Mouse (Mus musculus) forebrain, embryonic 14.5 days (tissue): ENCODE data around the gene Sik3. TPM values are rescaled to one million over a fixed set of nuclear protein-coding genes. Genes with fewer than 3 reads are reported as not detected.

Experiments used
- ATAC-seq: fragments of 200-750 bp; cut with Nextera tagmentation; 2 replicates; pipeline ENCODE4 v1.8.0; 2017; ENCODE audit warnings: mild to moderate bottlenecking, moderate library complexity
- DNase-seq: peaks from one replicate; pipeline ENCODE4 v3.0.0-alpha.2; 2015; ENCODE audit warnings: low spot score
- H3K27ac ChIP-seq: fragments of 300-500 bp; sonication (generic); 2 replicates; pipeline ENCODE4 v1.5.1; 2014; ENCODE audit warnings: low read depth, mild to moderate bottlenecking, control low read depth, low read length, moderate library complexity
- H3K27me3 ChIP-seq: fragments of 300-500 bp; sonication (generic); replicated peaks from 2 replicates; pipeline ENCODE4 v1.6.1; 2014; ENCODE audit warnings: low read length, control low read depth, mixed read lengths; ENCODE audit not compliant: control insufficient read depth, insufficient read depth
- H3K36me3 ChIP-seq: fragments of 300-500 bp; sonication (generic); 2 replicates; pipeline ENCODE4 v1.6.1; 2014; ENCODE audit warnings: low read length, control low read depth; ENCODE audit not compliant: control insufficient read depth, insufficient read depth
- H3K4me1 ChIP-seq: fragments of 300-500 bp; sonication (generic); 2 replicates; pipeline ENCODE4 v1.6.1; 2014; ENCODE audit warnings: antibody characterized with exemption, low read length, control low read depth; ENCODE audit not compliant: control insufficient read depth, insufficient read depth
- H3K4me2 ChIP-seq: fragments of 300-500 bp; sonication (generic); 2 replicates; pipeline ENCODE4 v1.6.1; 2014; ENCODE audit warnings: mild to moderate bottlenecking, control low read depth, low read length
- H3K4me3 ChIP-seq: fragments of 300-500 bp; sonication (generic); 2 replicates; pipeline ENCODE4 v1.5.1; 2014; ENCODE audit warnings: low read depth, low read length, control low read depth
- H3K9ac ChIP-seq: fragments of 300-500 bp; sonication (generic); 2 replicates; pipeline ENCODE4 v1.6.1; 2014; ENCODE audit warnings: mild to moderate bottlenecking, low read length, control low read depth, moderate library complexity
- H3K9me3 ChIP-seq: fragments of 300-500 bp; sonication (generic); replicated peaks from 2 replicates; pipeline ENCODE4 v1.6.1; 2016; ENCODE audit warnings: low read length, control low read depth, mixed read lengths; ENCODE audit not compliant: control insufficient read depth
- WGBS: fragments of 180-500 bp; shearing (Covaris S2); extraction: QIAGEN DNeasy Blood & Tissue Kit; methylation state at CpG from one replicate; pipeline ENCODE4 v1.1.7; 2014; 5-methylcytosine and 5-hydroxymethylcytosine counted together
- polyA plus RNA-seq: library from polyadenylated mRNA; unstranded; fragments of >200 nt; fragmentation: Nextera tagmentation; extraction: Ambion mirVana; gene quantifications from 2 replicates; pipeline ENCODE4 v1.2.1, GENCODE M21; 2014

The Sik3 gene
- polyA plus RNA-seq, 1 experiment from 2014 or later: 5.0 TPM

- no peaks in the 10 kb centered on the region for H3K9me3 ChIP-seq
- ATAC-seq (no peak), DNase-seq (no peak)
- H3K4me2 ChIP-seq: no peak overlapping the region
- peaks cover 5% of the 10 kb centered on the region; the same call in 1 of the 2 replicates for H3K27me3 ChIP-seq
- 85% methylated on average over 5 of the region's 5 CpGs for WGBS
- H3K4me3 ChIP-seq: no peak overlapping the region
- H3K36me3 ChIP-seq: no peaks in the 10 kb centered on the region
- no peak overlapping the region for H3K9ac ChIP-seq
- peaks cover 6% of the 10 kb centered on the region; the same call in 1 of the 2 replicates for H3K4me1 ChIP-seq
- no peak overlapping the region for H3K27ac ChIP-seq
Measured at GRCm38 (mm10) chr9:46269125-46269524, 256.5 kb downstream of the Sik3 start.

GRCm38 (mm10) chr9:46270782-46271181, 258.2 kb downstream of the Sik3 start:
- Histone ChIP-seq H3K27me3 (peaks cover 5% of the 10 kb centered on the region; the same call in 1 of the 2 replicates), H3K4me3 (no peak overlapping the region), H3K36me3 (peaks cover 17% of the 10 kb centered on the region), H3K9me3 (no peaks in the 10 kb centered on the region), H3K4me1 (peaks cover 6% of the 10 kb centered on the region; the same call in 1 of the 2 replicates), H3K4me2 (no peak overlapping the region), H3K9ac (no peak overlapping the region), H3K27ac (no peak overlapping the region)
- ATAC-seq (no peak), DNase-seq (no peak)
- 98% methylated on average over 4 of the region's 4 CpGs for WGBS

- no peak overlapping the region for H3K27ac ChIP-seq
- DNase-seq (no peak), ATAC-seq (no peak)
- peaks cover 5% of the 10 kb centered on the region; the same call in 1 of the 2 replicates for H3K27me3 ChIP-seq
- peaks cover 6% of the 10 kb centered on the region; the same call in 1 of the 2 replicates for H3K4me1 ChIP-seq
- no peaks in the 10 kb centered on the region for H3K9me3 ChIP-seq
- no peak overlapping the region for H3K9ac ChIP-seq
- H3K4me3 ChIP-seq: no peak overlapping the region
- peaks cover 29% of the 10 kb centered on the region for H3K36me3 ChIP-seq
- H3K4me2 ChIP-seq: no peak overlapping the region
- WGBS: 88% methylated on average over 9 of the region's 9 CpGs
Measured at GRCm38 (mm10) chr9:46272070-46272469, 259.4 kb downstream of the Sik3 start.

- DNase-seq: peak; percentile 95
- Histone ChIP-seq H3K4me3 (peak within 1 kb of the TSS; percentile 86), H3K27ac (peak within 1 kb of the TSS; percentile 58), H3K27me3 (peaks cover 5% of the 10 kb centered on the region; the same call in 1 of the 2 replicates), H3K36me3 (peaks cover 37% of the 10 kb centered on the region), H3K9me3 (no peaks in the 10 kb centered on the region), H3K4me2 (peak within 1 kb of the TSS; percentile 92), H3K9ac (peak within 1 kb of the TSS; percentile 70), H3K4me1 (peaks cover 6% of the 10 kb centered on the region; the same call in 1 of the 2 replicates)
- ATAC-seq: peak; percentile 95
- 5% methylated on average over 43 of the region's 45 CpGs for whole genome bisulfite sequencing
Measured at GRCm38 (mm10) chr9:46272677-46273454, 260.2 kb downstream of the Sik3 start, which contains the start of gene Zpr1. TSS of gene Zpr1 (plus strand) at chr9:46273064.

Other genes starting within 250 kb of the Sik3 start
- 7.7 and 8.9 TPM in 2 replicates for gene Cep164, start 184.1 kb upstream of the Sik3 start, polyA plus RNA-seq
- 26.7 and 35.9 TPM in 2 replicates for gene Bace1, start 174.2 kb upstream of the Sik3 start, polyA plus RNA-seq
- gene Pcsk7, start 106.3 kb upstream of the Sik3 start, polyA plus RNA-seq: 13.6 and 16.2 TPM in 2 replicates
- gene Rnf214, start 105.9 kb upstream of the Sik3 start, polyA plus RNA-seq: 70.2 and 91.1 TPM in 2 replicates
- 4.2 and 5.3 TPM in 2 replicates for gene Tagln, start 76.8 kb upstream of the Sik3 start, polyA plus RNA-seq
- 24.5 and 30.9 TPM in 2 replicates for gene Sidt2, start 57.6 kb upstream of the Sik3 start, polyA plus RNA-seq
- gene Pafah1b2, start 130 bp upstream of the Sik3 start, polyA plus RNA-seq: 314 and 359 TPM in 2 replicates
- gene Apoa1, start 215.8 kb downstream of the Sik3 start, polyA plus RNA-seq: 1.6 and 2.0 TPM in 2 replicates
- gene Apoc3, start 222.8 kb downstream of the Sik3 start, polyA plus RNA-seq: not detected in 2 replicates
- gene Apoa4, start 227.9 kb downstream of the Sik3 start, polyA plus RNA-seq: not detected in 2 replicates